Mouse (Mus musculus): ENCODE measurements around the gene Gm38394.

GRCm38 (mm10) chr1:133668618-133669017 is 7.5 kb upstream of the Gm38394 start:
- TF ChIP-seq POLR2A (IDR thresholded peaks at IDR 0.05; ENCODE audit: borderline replicate concordance, control insufficient read depth, low read depth, low read length) = no peak
- no peak for TF ChIP-seq CTCF (IDR thresholded peaks at IDR 0.05; ENCODE audit: control insufficient read depth, insufficient read depth, low read length)

Measured in bone marrow, adult 2 months (tissue).